Mouse (Mus musculus) erythroblast, adult 5-6 weeks (primary cell): Measurements from ENCODE around the gene Sh2b2. TPM values are rescaled to one million over a fixed set of nuclear protein-coding genes. Genes with fewer than 3 reads are reported as not detected.
"Not testable (repeated sequence)": the region's sequence is repeated elsewhere in the genome, so short reads cannot be mapped to it uniquely, and the experiment has no call there.

ENCODE experiments used
- ATAC-seq: replicated peaks from 2 replicates; pipeline ENCODE4 v1.8.0; 2016; ENCODE audit warnings: moderate number of reproducible peaks, mild to moderate bottlenecking, moderate TSS enrichment, inconsistent platforms; ENCODE audit not compliant: poor library complexity, low FRiP score, severe bottlenecking
- total RNA-seq, 2 experiments: library from RNA; stranded (forward) in 1 of 2; stranded (reverse) in 1 of 2; fragments of 150-400 nt in 1 of 2; fragments of 200-764, 138-1000 nt in 1 of 2; gene quantifications; 2 replicates each; pipeline versions ENCODE4 v1.2.3 to v1.2.4; 2015 to 2017; ENCODE audit warnings: low replicate concordance in 2 of 2

Sh2b2 gene
- total RNA-seq, 2 experiments from 2014 or later: 1.5 to 5.0 TPM

GRCm38 (mm10) chr5:136243851-136244761 lies 2.2 kb downstream of the Sh2b2 start:
- ATAC-seq: no peak

GRCm38 (mm10) chr5:136241161-136241560 lies 5.2 kb downstream of the Sh2b2 start:
- no peak for ATAC-seq

- no peak for ATAC-seq
Observed at GRCm38 (mm10) chr5:136240381-136240780, 6.0 kb downstream of the Sh2b2 start.

GRCm38 (mm10) chr5:136237607-136238006 lies 8.7 kb downstream of the Sh2b2 start:
- no peak for ATAC-seq

GRCm38 (mm10) chr5:136236611-136237010 lies 9.7 kb downstream of the Sh2b2 start:
- ATAC-seq: no peak

- ATAC-seq: no peak
Observed at GRCm38 (mm10) chr5:136230348-136231035, 15.9 kb downstream of the Sh2b2 start.

- no peak for ATAC-seq
Observed at GRCm38 (mm10) chr5:136226246-136226876, 20.0 kb downstream of the Sh2b2 start.

- ATAC-seq: no peak
Observed at GRCm38 (mm10) chr5:136218585-136218984, 27.8 kb downstream of the Sh2b2 start.

GRCm38 (mm10) chr5:136217932-136218381 lies 28.4 kb downstream of the Sh2b2 start:
- no peak for ATAC-seq

GRCm38 (mm10) chr5:136217004-136217665 lies 29.2 kb downstream of the Sh2b2 start:
- no peak for ATAC-seq

- no peak for ATAC-seq
Observed at GRCm38 (mm10) chr5:136215958-136216357, 30.4 kb downstream of the Sh2b2 start.

GRCm38 (mm10) chr5:136215211-136215610 lies 31.1 kb downstream of the Sh2b2 start:
- ATAC-seq: no peak; the same call in 1 of the 2 replicates

- ATAC-seq: no peak
Observed at GRCm38 (mm10) chr5:136213716-136214115, 32.6 kb downstream of the Sh2b2 start.

- ATAC-seq: no peak
Observed at GRCm38 (mm10) chr5:136212716-136213115, 33.6 kb downstream of the Sh2b2 start.

GRCm38 (mm10) chr5:136211341-136212102 lies 34.8 kb downstream of the Sh2b2 start:
- not testable (repeated sequence) for ATAC-seq

GRCm38 (mm10) chr5:136210549-136210948 lies 35.8 kb downstream of the Sh2b2 start:
- ATAC-seq: no peak

- ATAC-seq: peak; percentile 53; the same call in 1 of the 2 replicates
Observed at GRCm38 (mm10) chr5:136201832-136202231, 44.5 kb downstream of the Sh2b2 start.

GRCm38 (mm10) chr5:136199526-136199925 lies 46.8 kb downstream of the Sh2b2 start:
- ATAC-seq: no peak
